Mouse (Mus musculus) left cerebral cortex, postnatal 4 days (tissue): Measurements from ENCODE around the gene Cd2bp2. TPM values are rescaled to one million over a fixed set of nuclear protein-coding genes. Genes with fewer than 3 reads are reported as not detected.
"Not testable (repeated sequence)": the region's sequence is repeated elsewhere in the genome, so short reads cannot be mapped to it uniquely, and the experiment has no call there.

Experiments used
- DNase-seq: peaks from one replicate; pipeline ENCODE4 v3.0.0-alpha.2; 2022
- intact Hi-C: fragments of 180-260 bp; cut with DNase I; formaldehyde crosslinking; loops from one replicate; pipeline ENCODE4 v1.15.1; 2025
- total RNA-seq, 2 experiments: library from RNA; stranded (reverse); gene quantifications; 2 replicates each; pipeline ENCODE4 v1.2.3; 2021

The Cd2bp2 gene
- total RNA-seq, 2 experiments from 2014 or later = 65.8 to 78.8 TPM

- no peak for DNase-seq
- intact Hi-C loops = no loop called here
Observed at GRCm38 (mm10) chr7:127192989-127193388, 2.9 kb downstream of the Cd2bp2 start.

- no peak for DNase-seq
- intact Hi-C loops = no loop called here
Observed at GRCm38 (mm10) chr7:127190672-127191071, 5.2 kb downstream of the Cd2bp2 start.

GRCm38 (mm10) chr7:127188305-127189276 is 7.3 kb downstream of the Cd2bp2 start:
- intact Hi-C loops = no loop called here
- DNase-seq = no peak

GRCm38 (mm10) chr7:127187351-127187750 is 8.5 kb downstream of the Cd2bp2 start:
- intact Hi-C loops = no loop called here
- no peak for DNase-seq

- DNase-seq = no peak
- intact Hi-C loops = no loop called here
Observed at GRCm38 (mm10) chr7:127185601-127186000, 10.2 kb downstream of the Cd2bp2 start.

- intact Hi-C loops = no loop called here
- DNase-seq = no peak
Observed at GRCm38 (mm10) chr7:127184720-127185119, 11.1 kb downstream of the Cd2bp2 start.

GRCm38 (mm10) chr7:127183828-127184227 is 12.0 kb downstream of the Cd2bp2 start:
- DNase-seq = no peak
- intact Hi-C loops = no loop called here

GRCm38 (mm10) chr7:127183345-127183744 is 12.5 kb downstream of the Cd2bp2 start:
- no peak for DNase-seq
- intact Hi-C loops = no loop called here

GRCm38 (mm10) chr7:127181724-127182123 is 14.1 kb downstream of the Cd2bp2 start:
- intact Hi-C loops, DNase-seq: not testable (repeated sequence)

- intact Hi-C loops = no loop called here
- DNase-seq = no peak
Observed at GRCm38 (mm10) chr7:127180783-127181182, 15.1 kb downstream of the Cd2bp2 start.

GRCm38 (mm10) chr7:127176937-127177336 is 18.9 kb downstream of the Cd2bp2 start:
- DNase-seq = no peak
- intact Hi-C loops = loop anchor here (5.0 to 10.0 kb wide), 2 partner anchors 45 to 112 kb away; no protein-coding TSS in a partner anchor

GRCm38 (mm10) chr7:127166501-127166900 is 29.3 kb downstream of the Cd2bp2 start:
- no peak for DNase-seq
- intact Hi-C loops = no loop called here

GRCm38 (mm10) chr7:127165607-127166493 is 30.0 kb downstream of the Cd2bp2 start:
- no peak for DNase-seq
- intact Hi-C loops = no loop called here

GRCm38 (mm10) chr7:127164002-127164401 is 31.8 kb downstream of the Cd2bp2 start:
- intact Hi-C loops = no loop called here
- no peak for DNase-seq

GRCm38 (mm10) chr7:127162546-127162945 is 33.3 kb downstream of the Cd2bp2 start:
- intact Hi-C loops = no loop called here
- DNase-seq = no peak

GRCm38 (mm10) chr7:127157548-127157947 is 38.3 kb downstream of the Cd2bp2 start:
- DNase-seq = no peak
- intact Hi-C loops = no loop called here

GRCm38 (mm10) chr7:127153477-127153876 is 42.4 kb downstream of the Cd2bp2 start:
- DNase-seq = no peak
- intact Hi-C loops = no loop called here

GRCm38 (mm10) chr7:127152464-127152863 is 43.4 kb downstream of the Cd2bp2 start:
- intact Hi-C loops = no loop called here
- no peak for DNase-seq

- intact Hi-C loops = no loop called here
Observed at GRCm38 (mm10) chr7:127147901-127148300, 47.9 kb downstream of the Cd2bp2 start.

GRCm38 (mm10) chr7:127146267-127146603 is 49.6 kb downstream of the Cd2bp2 start:
- no peak for DNase-seq
- intact Hi-C loops = no loop called here

More at GRCm38 (mm10) chr7:127147901-127148300, 47.9 kb downstream of the Cd2bp2 start:
- DNase-seq = no peak
